Mouse (Mus musculus): ENCODE results near the gene Ddx18. TPM values are rescaled to one million over a fixed set of nuclear protein-coding genes. Genes with fewer than 3 reads are reported as not detected.
A peak's percentile ranks its signal among the peaks of the same experiment; 100 is the strongest.

Gene Ddx18
- polyA plus RNA-seq, 1 experiment from 2014 or later, result 68.7 TPM

- Histone ChIP-seq H3K36me3 (ENCODE audit: insufficient read depth, low read length) (no peaks in the 10 kb centered on the region), H3K4me3 (replicated peaks; ENCODE audit: low read depth, low read length) (no peak overlapping the region), H3K9ac (ENCODE audit: low read depth, low read length) (no peak overlapping the region), H3K27ac (no peak overlapping the region), H3K4me1 (replicated peaks; ENCODE audit: insufficient read depth, low read length) (no peaks in the 10 kb centered on the region), H3K27me3 (ENCODE audit: insufficient read depth, low read length) (no peaks in the 10 kb centered on the region), H3K4me2 (ENCODE audit: low read length) (no peak overlapping the region), H3K9me3 (replicated peaks; ENCODE audit: low read length) (no peaks in the 10 kb centered on the region)
- WGBS, result 24% methylated on average over 4 of the region's 4 CpGs
- peak; percentile 77 for TF ChIP-seq CTCF (IDR thresholded peaks at IDR 0.05; ENCODE audit: low read depth)
- DNase-seq (ENCODE audit: low spot score) (peak; percentile 80), ATAC-seq (replicated peaks; ENCODE audit: low FRiP score, low read depth) (no peak)
Measured at GRCm38 (mm10) chr1:121596951-121597625, 29.3 kb upstream of the Ddx18 start.

DNA sequence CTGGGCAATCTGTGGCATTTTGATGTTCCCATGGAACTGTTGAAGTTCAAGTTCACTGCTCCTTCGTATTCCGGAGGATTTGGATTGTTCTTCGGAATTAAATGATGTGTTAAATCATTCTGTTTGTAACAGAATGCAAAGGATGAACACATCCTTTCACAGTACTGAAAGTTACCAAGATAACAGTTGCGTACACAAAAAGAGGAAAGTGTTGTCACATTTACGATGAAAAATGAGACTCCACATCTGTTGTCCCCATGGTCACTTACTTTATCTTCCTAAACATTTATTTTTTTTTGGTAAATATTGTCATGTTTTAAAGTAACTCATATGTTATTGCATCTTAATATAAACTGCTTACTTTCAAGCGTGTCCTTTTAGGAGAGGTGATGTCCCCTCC is 17.0 kb upstream of the Ddx18 start:
- H3K9ac ChIP-seq (ENCODE audit: low read depth, low read length), result no peak overlapping the region
- DNase-seq (ENCODE audit: low spot score), result peak; percentile 31
- H3K27me3 ChIP-seq (ENCODE audit: insufficient read depth, low read length), result no peaks in the 10 kb centered on the region
- no peaks in the 10 kb centered on the region for H3K4me1 ChIP-seq (replicated peaks; ENCODE audit: insufficient read depth, low read length)
- H3K36me3 ChIP-seq (ENCODE audit: insufficient read depth, low read length), result no peaks in the 10 kb centered on the region
- H3K4me3 ChIP-seq (replicated peaks; ENCODE audit: low read depth, low read length), result no peak overlapping the region
- no peak for TF ChIP-seq CTCF (IDR thresholded peaks at IDR 0.05; ENCODE audit: low read depth)
- H3K4me2 ChIP-seq (ENCODE audit: low read length), result no peak overlapping the region
- WGBS, result 54% methylated on average over 6 of the region's 6 CpGs
- ATAC-seq (replicated peaks; ENCODE audit: low FRiP score, low read depth), result no peak
- H3K27ac ChIP-seq, result no peak overlapping the region
- no peaks in the 10 kb centered on the region for H3K9me3 ChIP-seq (replicated peaks; ENCODE audit: low read length)

GRCm38 (mm10) chr1:121581133-121581855 is 13.5 kb upstream of the Ddx18 start:
- no peak for ATAC-seq (replicated peaks; ENCODE audit: low FRiP score, low read depth)
- WGBS, result 81% methylated on average over 5 of the region's 5 CpGs
- no peaks in the 10 kb centered on the region for H3K27me3 ChIP-seq (ENCODE audit: insufficient read depth, low read length)

GRCm38 (mm10) chr1:121577491-121577890 is 9.7 kb upstream of the Ddx18 start:
- no peak for ATAC-seq (replicated peaks; ENCODE audit: low FRiP score, low read depth)
- H3K36me3 ChIP-seq (ENCODE audit: insufficient read depth, low read length), result no peaks in the 10 kb centered on the region
- TF ChIP-seq CTCF (IDR thresholded peaks at IDR 0.05; ENCODE audit: low read depth), result no peak
- DNase-seq (ENCODE audit: low spot score), result no peak
- no peak overlapping the region for H3K4me2 ChIP-seq (ENCODE audit: low read length)
- no peak overlapping the region for H3K4me3 ChIP-seq (replicated peaks; ENCODE audit: low read depth, low read length)
- H3K27me3 ChIP-seq (ENCODE audit: insufficient read depth, low read length), result no peaks in the 10 kb centered on the region
- no peak overlapping the region for H3K9ac ChIP-seq (ENCODE audit: low read depth, low read length)
- no peaks in the 10 kb centered on the region for H3K4me1 ChIP-seq (replicated peaks; ENCODE audit: insufficient read depth, low read length)
- no peak overlapping the region for H3K27ac ChIP-seq
- no peaks in the 10 kb centered on the region for H3K9me3 ChIP-seq (replicated peaks; ENCODE audit: low read length)
- 13% methylated on average over 1 of the region's 1 CpGs for WGBS

More at GRCm38 (mm10) chr1:121581133-121581855, 13.5 kb upstream of the Ddx18 start:
- Histone ChIP-seq H3K4me1 (replicated peaks; ENCODE audit: insufficient read depth, low read length) (no peaks in the 10 kb centered on the region), H3K27ac (no peak overlapping the region), H3K36me3 (ENCODE audit: insufficient read depth, low read length) (no peaks in the 10 kb centered on the region), H3K9me3 (replicated peaks; ENCODE audit: low read length) (no peaks in the 10 kb centered on the region), H3K4me2 (ENCODE audit: low read length) (no peak overlapping the region), H3K9ac (ENCODE audit: low read depth, low read length) (no peak overlapping the region), H3K4me3 (replicated peaks; ENCODE audit: low read depth, low read length) (no peak overlapping the region)
- no peak for TF ChIP-seq CTCF (IDR thresholded peaks at IDR 0.05; ENCODE audit: low read depth)
- no peak for DNase-seq (ENCODE audit: low spot score)

GRCm38 (mm10) chr1:121570522-121570921 is 2.7 kb upstream of the Ddx18 start:
- H3K9me3 ChIP-seq (replicated peaks; ENCODE audit: low read length), result no peaks in the 10 kb centered on the region
- DNase-seq (ENCODE audit: low spot score) (no peak), ATAC-seq (replicated peaks; ENCODE audit: low FRiP score, low read depth) (no peak)
- no peaks in the 10 kb centered on the region for H3K36me3 ChIP-seq (ENCODE audit: insufficient read depth, low read length)
- H3K27ac ChIP-seq, result no peak overlapping the region
- H3K27me3 ChIP-seq (ENCODE audit: insufficient read depth, low read length), result no peaks in the 10 kb centered on the region
- WGBS, result 62% methylated on average over 7 of the region's 7 CpGs
- no peaks in the 10 kb centered on the region for H3K4me1 ChIP-seq (replicated peaks; ENCODE audit: insufficient read depth, low read length)
- TF ChIP-seq CTCF (IDR thresholded peaks at IDR 0.05; ENCODE audit: low read depth), result no peak
- no peak overlapping the region for H3K4me3 ChIP-seq (replicated peaks; ENCODE audit: low read depth, low read length)
- H3K9ac ChIP-seq (ENCODE audit: low read depth, low read length), result no peak overlapping the region
- no peak overlapping the region for H3K4me2 ChIP-seq (ENCODE audit: low read length)

- no peak overlapping the region for H3K9ac ChIP-seq (ENCODE audit: low read depth, low read length)
- no peak for TF ChIP-seq CTCF (IDR thresholded peaks at IDR 0.05; ENCODE audit: low read depth)
- no peak for DNase-seq (ENCODE audit: low spot score)
Measured at GRCm38 (mm10) chr1:121557861-121558260, 9.9 kb downstream of the Ddx18 start.

More at GRCm38 (mm10) chr1:121557861-121558260, 9.9 kb downstream of the Ddx18 start:
- no peaks in the 10 kb centered on the region for H3K27me3 ChIP-seq (ENCODE audit: insufficient read depth, low read length)
- no peak overlapping the region for H3K4me3 ChIP-seq (replicated peaks; ENCODE audit: low read depth, low read length)
- WGBS, result 92% methylated on average over 5 of the region's 5 CpGs
- H3K4me2 ChIP-seq (ENCODE audit: low read length), result no peak overlapping the region
- no peak overlapping the region for H3K27ac ChIP-seq
- H3K9me3 ChIP-seq (replicated peaks; ENCODE audit: low read length), result no peaks in the 10 kb centered on the region
- no peaks in the 10 kb centered on the region for H3K4me1 ChIP-seq (replicated peaks; ENCODE audit: insufficient read depth, low read length)
- ATAC-seq (replicated peaks; ENCODE audit: low FRiP score, low read depth), result no peak
- peaks cover 73% of the 10 kb centered on the region for H3K36me3 ChIP-seq (ENCODE audit: insufficient read depth, low read length)

Measured in kidney, postnatal 0 days (tissue).